Mouse (Mus musculus) C2C12 (cell line): Measurements from ENCODE around the gene Gm11985.

ENCODE experiments used
- CTCF ChIP-seq: IDR thresholded peaks from one replicate; pipeline ENCODE4 v1.5.1; 2011; ENCODE audit not compliant: control insufficient read depth, insufficient read depth, insufficient read length
- FOSL1 ChIP-seq: IDR thresholded peaks from one replicate; pipeline ENCODE4 v1.8.0; 2011; ENCODE audit warnings: mild to moderate bottlenecking, low read length; ENCODE audit not compliant: poor library complexity, insufficient read depth, severe bottlenecking
- USF1 ChIP-seq: IDR thresholded peaks from one replicate; pipeline ENCODE4 v1.6.1; 2011; ENCODE audit warnings: low read depth, mild to moderate bottlenecking, control low read depth, moderate library complexity

- no peak for TF ChIP-seq CTCF
- TF ChIP-seq FOSL1, result no peak
- TF ChIP-seq USF1, result no peak
Observed at GRCm38 (mm10) chr11:7214342-7214660, 25.9 kb upstream of the Gm11985 start.
